Mouse (Mus musculus) heart, postnatal 25 days (tissue): Measurements from ENCODE around the gene Sec31a. TPM values are rescaled to one million over a fixed set of nuclear protein-coding genes. Genes with fewer than 3 reads are reported as not detected.

Experiments
- DNase-seq: peaks from one replicate; pipeline ENCODE4 v3.0.0; 2022; ENCODE audit warnings: low spot score
- intact Hi-C: fragments of 180-260 bp; cut with DNase I; formaldehyde crosslinking; loops from one replicate; pipeline ENCODE4 v1.15.1; 2025
- total RNA-seq, 2 experiments: library from RNA; stranded (reverse); gene quantifications; 2 replicates each; pipeline ENCODE4 v1.2.3; 2021

The Sec31a gene
- total RNA-seq, 2 experiments from 2014 or later, result 111 to 116 TPM

GRCm38 (mm10) chr5:100414474-100415196, 1.4 kb downstream of the Sec31a start:
- intact Hi-C loops, result no loop called here
- DNase-seq, result no peak

GRCm38 (mm10) chr5:100412886-100413285, 3.1 kb downstream of the Sec31a start:
- intact Hi-C loops, result no loop called here
- no peak for DNase-seq

- intact Hi-C loops, result no loop called here
- no peak for DNase-seq
Measured at GRCm38 (mm10) chr5:100410281-100410680, 5.8 kb downstream of the Sec31a start.

GRCm38 (mm10) chr5:100408485-100408884, 7.5 kb downstream of the Sec31a start:
- intact Hi-C loops, result no loop called here

GRCm38 (mm10) chr5:100396753-100397152, 19.3 kb downstream of the Sec31a start:
- no peak for DNase-seq
- intact Hi-C loops, result no loop called here

More at GRCm38 (mm10) chr5:100408485-100408884, 7.5 kb downstream of the Sec31a start:
- no peak for DNase-seq

GRCm38 (mm10) chr5:100393681-100394080, 22.4 kb downstream of the Sec31a start:
- intact Hi-C loops, result no loop called here
- DNase-seq, result no peak

GRCm38 (mm10) chr5:100392436-100392955, 23.5 kb downstream of the Sec31a start:
- intact Hi-C loops, result no loop called here
- no peak for DNase-seq

- intact Hi-C loops, result no loop called here
- no peak for DNase-seq
Measured at GRCm38 (mm10) chr5:100383782-100384510, 32.1 kb downstream of the Sec31a start.

GRCm38 (mm10) chr5:100381094-100381493, 34.9 kb downstream of the Sec31a start:
- DNase-seq, result no peak
- intact Hi-C loops, result no loop called here

- no peak for DNase-seq
- intact Hi-C loops, result no loop called here
Measured at GRCm38 (mm10) chr5:100380277-100380676, 35.8 kb downstream of the Sec31a start.

- no peak for DNase-seq
- intact Hi-C loops, result loop anchor here (5.0 kb wide), 1 partner anchor 158 kb away; no protein-coding TSS in a partner anchor
Measured at GRCm38 (mm10) chr5:100378981-100379380, 37.1 kb downstream of the Sec31a start.

- DNase-seq, result no peak
- intact Hi-C loops, result loop anchor here (5.0 kb wide), 1 partner anchor 159 kb away; no protein-coding TSS in a partner anchor
Measured at GRCm38 (mm10) chr5:100378211-100378610, 37.8 kb downstream of the Sec31a start.

- no peak for DNase-seq
- intact Hi-C loops, result loop anchor here (5.0 kb wide), 1 partner anchor 160 kb away; no protein-coding TSS in a partner anchor
Measured at GRCm38 (mm10) chr5:100377376-100377775, 38.7 kb downstream of the Sec31a start.

GRCm38 (mm10) chr5:100374703-100375102, 41.3 kb downstream of the Sec31a start:
- no peak for DNase-seq
- intact Hi-C loops, result loop anchor here (5.0 kb wide), 1 partner anchor 163 kb away; no protein-coding TSS in a partner anchor

- no peak for DNase-seq
Measured at GRCm38 (mm10) chr5:100373952-100374351, 42.1 kb downstream of the Sec31a start.

GRCm38 (mm10) chr5:100370919-100371318, 45.1 kb downstream of the Sec31a start:
- intact Hi-C loops, result no loop called here
- no peak for DNase-seq

More at GRCm38 (mm10) chr5:100373952-100374351, 42.1 kb downstream of the Sec31a start:
- intact Hi-C loops, result no loop called here

GRCm38 (mm10) chr5:100369825-100370459, 46.1 kb downstream of the Sec31a start:
- intact Hi-C loops, result no loop called here
- no peak for DNase-seq

- intact Hi-C loops, result no loop called here
- no peak for DNase-seq
Measured at GRCm38 (mm10) chr5:100369093-100369492, 46.9 kb downstream of the Sec31a start.

GRCm38 (mm10) chr5:100368527-100368926, 47.5 kb downstream of the Sec31a start:
- intact Hi-C loops, result no loop called here
- no peak for DNase-seq

GRCm38 (mm10) chr5:100367051-100367450, 49.0 kb downstream of the Sec31a start:
- no peak for DNase-seq
- intact Hi-C loops, result no loop called here
